Mouse (Mus musculus) left cerebral cortex, adult 2 months (tissue): ENCODE data around the gene Pip4k2b. TPM values are rescaled to one million over a fixed set of nuclear protein-coding genes. Genes with fewer than 3 reads are reported as not detected.
"Not testable (repeated sequence)": the region's sequence is repeated elsewhere in the genome, so short reads cannot be mapped to it uniquely, and the experiment has no call there.

Experiments used
- DNase-seq, 2 experiments: peaks; one replicate each; pipeline ENCODE4 v3.0.0; 2021 to 2022; ENCODE audit warnings: low spot score in 2 of 2, mixed read lengths in 1 of 2; ENCODE audit errors: extremely low spot score in 1 of 2
- H3K27ac ChIP-seq: fragments of 200-600 bp; 2 replicates; pipeline ENCODE4 v1.8.1; 2022
- H3K4me3 ChIP-seq: fragments of 200-600 bp; 2 replicates; pipeline ENCODE4 v1.8.1; 2022
- CTCF ChIP-seq: fragments of 200-600 bp; IDR thresholded peaks from 2 replicates; pipeline ENCODE4 v1.8.1; 2022; ENCODE audit warnings: antibody characterized with exemption, mild to moderate bottlenecking, moderate library complexity
- intact Hi-C: fragments of 180-260 bp; cut with DNase I; formaldehyde crosslinking; loops from one replicate; pipeline ENCODE4 v1.15.1; 2025
- total RNA-seq, 2 experiments: library from RNA; stranded (reverse); gene quantifications; 2 replicates each; pipeline ENCODE4 v1.2.3; 2021

The Pip4k2b gene
- total RNA-seq, 2 experiments from 2014 or later = 114 to 117 TPM

GRCm38 (mm10) chr11:97711200-97711900 is 33.2 kb downstream of the Pip4k2b start:
- DNase-seq = no peak
- Histone ChIP-seq H3K4me3 (no peak overlapping the region), H3K27ac (no peak overlapping the region)
- intact Hi-C loops = no loop called here
- no peak for TF ChIP-seq CTCF

GRCm38 (mm10) chr11:97710067-97710466 is 34.4 kb downstream of the Pip4k2b start:
- H3K27ac ChIP-seq, DNase-seq, intact Hi-C loops: not testable (repeated sequence)

GRCm38 (mm10) chr11:97703039-97703826 is 41.3 kb downstream of the Pip4k2b start, which contains the start of gene Psmb3:
Psmb3 (plus strand) TSS chr11:97703399.
- peak; percentile 98 to 99 for DNase-seq
- Histone ChIP-seq H3K27ac (peak within 1 kb of the TSS; percentile 85), H3K4me3 (peak within 1 kb of the TSS; percentile 84)
- intact Hi-C loops = loop anchor here (2.0 to 5.0 kb wide), 2 partner anchors 42 to 179 kb away; partner anchors contain the start of genes Fbxo47 and Pip4k2b
- no peak for TF ChIP-seq CTCF

More at GRCm38 (mm10) chr11:97710067-97710466, 34.4 kb downstream of the Pip4k2b start:
- H3K4me3 ChIP-seq = not testable (repeated sequence)

- Histone ChIP-seq H3K4me3 (peak overlapping the region; percentile 64), H3K27ac (peak overlapping the region; percentile 84)
- intact Hi-C loops = loop anchor here (2.0 to 5.0 kb wide), 2 partner anchors 42 to 180 kb away; partner anchors contain the start of genes Fbxo47 and Pip4k2b
- DNase-seq = peak; percentile 85 to 91
- no peak for TF ChIP-seq CTCF
These were observed 42.1 kb downstream of the Pip4k2b start for GRCm38 (mm10) chr11:97702393-97702745.

- Histone ChIP-seq H3K4me3 (peak overlapping the region; percentile 64), H3K27ac (no peak overlapping the region)
- no peak for DNase-seq
- intact Hi-C loops = loop anchor here (2.0 to 5.0 kb wide), 2 partner anchors 43 to 181 kb away; partner anchors contain the start of genes Fbxo47 and Pip4k2b
- TF ChIP-seq CTCF = no peak
These were observed 42.7 kb downstream of the Pip4k2b start for GRCm38 (mm10) chr11:97701581-97702392.

GRCm38 (mm10) chr11:97700746-97701580 is 43.5 kb downstream of the Pip4k2b start:
- H3K4me3 ChIP-seq = peak overlapping the region; percentile 78
- no peak for DNase-seq
- peak overlapping the region; percentile 98 for H3K27ac ChIP-seq
- intact Hi-C loops = loop anchor here (5.0 kb wide), 1 partner anchor 181 kb away; the partner anchor contains the start of gene Fbxo47
- no peak for TF ChIP-seq CTCF

GRCm38 (mm10) chr11:97700003-97700745 is 44.3 kb downstream of the Pip4k2b start, which contains the start of gene Pcgf2:
Pcgf2 (minus strand) TSS chr11:97700497.
- no peak for TF ChIP-seq CTCF
- Histone ChIP-seq H3K4me3 (peak within 1 kb of the TSS; percentile 78), H3K27ac (peak within 1 kb of the TSS; percentile 98)
- intact Hi-C loops = loop anchor here (5.0 kb wide), 1 partner anchor 182 kb away; the partner anchor contains the start of gene Fbxo47
- DNase-seq = peak; percentile 67 to 72

- TF ChIP-seq CTCF = no peak
- peak; percentile 71 to 75 for DNase-seq
- H3K4me3 ChIP-seq = peak overlapping the region; percentile 78
- peak overlapping the region; percentile 98 for H3K27ac ChIP-seq
- intact Hi-C loops = loop anchor here (5.0 kb wide), 2 partner anchors 37 to 183 kb away; partner anchors contain the start of genes Fbxo47 and Mllt6
These were observed 44.9 kb downstream of the Pip4k2b start for GRCm38 (mm10) chr11:97699626-97700002.

- TF ChIP-seq CTCF = peak; percentile 34
- Histone ChIP-seq H3K4me3 (peak overlapping the region; percentile 78), H3K27ac (peak overlapping the region; percentile 85)
- intact Hi-C loops = loop anchor here (5.0 kb wide), 1 partner anchor 37 kb away; the partner anchor contains the start of gene Mllt6
- DNase-seq = peak; percentile 52 to 66
These were observed 45.5 kb downstream of the Pip4k2b start for GRCm38 (mm10) chr11:97698741-97699611.
